Mouse (Mus musculus) CH12.LX (cell line): ENCODE measurements at regions not wholly inside any gene's neighbourhood (a gene's known extent, or its start where the extent isn't known, plus 50 kb on each side); places are given as distances from the start of the nearest gene placed in this dataset.

Experiments
- DNase-seq: peaks from one replicate; pipeline ENCODE4 v3.0.0-alpha.2; 2013; ENCODE audit errors: extremely low read depth
- H3K27ac ChIP-seq: 2 replicates; pipeline ENCODE4 v1.5.1; 2012; ENCODE audit warnings: low read depth, mild to moderate bottlenecking, control low read depth, moderate library complexity; ENCODE audit not compliant: insufficient read depth
- H3K27me3 ChIP-seq: replicated peaks from 2 replicates; pipeline ENCODE3; 2012; ENCODE audit warnings: inconsistent platforms
- H3K36me3 ChIP-seq, 2 experiments: replicated peaks in 1 of 2; 2 replicates each; pipeline versions ENCODE3 to v1.6.1; 2012; ENCODE audit warnings: inconsistent platforms in 1 of 2, low read length in 1 of 2, mild to moderate bottlenecking in 1 of 2, mixed read lengths in 1 of 2, moderate library complexity in 1 of 2; ENCODE audit not compliant: control insufficient read depth in 1 of 2, insufficient read depth in 1 of 2
- H3K4me1 ChIP-seq, 2 experiments: 2 replicates each; pipeline ENCODE4 v1.6.1; 2012; ENCODE audit warnings: inconsistent platforms in 1 of 2, moderate library complexity in 1 of 2; ENCODE audit not compliant: insufficient read depth in 2 of 2, control insufficient read depth in 1 of 2
- H3K4me2 ChIP-seq: 2 replicates; pipeline ENCODE4 v1.6.1; 2012; ENCODE audit warnings: low read depth, mild to moderate bottlenecking, control low read depth; ENCODE audit not compliant: poor library complexity, insufficient read depth, severe bottlenecking
- H3K4me3 ChIP-seq, 3 experiments: fragments of 150-350 bp in 1 of 3; sonication (generic) in 1 of 3; replicated peaks in 1 of 3; 2 replicates each; pipeline versions ENCODE3 to v1.5.1; 2011 to 2012; ENCODE audit warnings: low read depth in 2 of 3, low read length in 2 of 3, mild to moderate bottlenecking in 2 of 3, moderate library complexity in 2 of 3, control low read depth in 1 of 3, improper control_type of control experiment in 1 of 3, inconsistent platforms in 1 of 3, mixed read lengths in 1 of 3; ENCODE audit not compliant: poor library complexity in 1 of 3
- H3K79me2 ChIP-seq: replicated peaks from 2 replicates; pipeline ENCODE4 v1.6.1; 2012; ENCODE audit warnings: mild to moderate bottlenecking, moderate library complexity; ENCODE audit not compliant: control insufficient read depth, poor library complexity, insufficient read depth, severe bottlenecking; ENCODE audit errors: extremely low read depth
- H3K9ac ChIP-seq: 2 replicates; pipeline ENCODE4 v1.6.1; 2012; ENCODE audit warnings: low read depth, mild to moderate bottlenecking, control low read depth, moderate library complexity; ENCODE audit not compliant: insufficient read depth
- H3K9me3 ChIP-seq: replicated peaks from 2 replicates; pipeline ENCODE3; 2012; ENCODE audit warnings: low read length, inconsistent platforms, mixed read lengths
- E2F4 ChIP-seq: IDR thresholded peaks from 2 replicates; pipeline ENCODE4 v1.6.1; 2011; ENCODE audit warnings: low read depth, low read length, improper control_type of control experiment; ENCODE audit not compliant: insufficient replicate concordance
- ELF1 ChIP-seq: IDR thresholded peaks from 2 replicates; pipeline ENCODE4 v1.6.1; 2014; ENCODE audit warnings: low read depth, mild to moderate bottlenecking, inconsistent platforms, low read length, improper control_type of control experiment
- ETS1 ChIP-seq: conservative IDR thresholded peaks from 2 replicates; pipeline ENCODE4 v1.6.1; 2012; ENCODE audit warnings: low read depth, mild to moderate bottlenecking, inconsistent platforms, low read length, improper control_type of control experiment, moderate library complexity
- GABPA ChIP-seq: IDR thresholded peaks from 2 replicates; pipeline ENCODE4 v1.6.1; 2012; ENCODE audit warnings: low read depth, low read length, improper control_type of control experiment, inconsistent platforms; ENCODE audit not compliant: insufficient replicate concordance
- JUN ChIP-seq: IDR thresholded peaks from 2 replicates; pipeline ENCODE4 v1.6.1; 2011; ENCODE audit warnings: low read depth, mild to moderate bottlenecking, low read length, improper control_type of control experiment, moderate library complexity; ENCODE audit not compliant: insufficient read depth
- MXI1 ChIP-seq: IDR thresholded peaks from 2 replicates; pipeline ENCODE4 v1.6.1; 2011; ENCODE audit warnings: mild to moderate bottlenecking, low read depth, low read length, improper control_type of control experiment
- MYC ChIP-seq: IDR thresholded peaks from 2 replicates; pipeline ENCODE4 v1.6.1; 2011; ENCODE audit warnings: low read depth, mild to moderate bottlenecking, improper control_type of control experiment, low read length
- NELFE ChIP-seq: IDR thresholded peaks from 2 replicates; pipeline ENCODE4 v1.6.1; 2011; ENCODE audit warnings: low read depth, low read length, improper control_type of control experiment
- NRF1 ChIP-seq: IDR thresholded peaks from 2 replicates; pipeline ENCODE4 v1.6.1; 2014; ENCODE audit warnings: low read depth, mild to moderate bottlenecking, inconsistent platforms, low read length, improper control_type of control experiment, moderate library complexity
- SIN3A ChIP-seq: IDR thresholded peaks from 2 replicates; pipeline ENCODE4 v1.6.1; 2012; ENCODE audit warnings: low read length, improper control_type of control experiment, inconsistent platforms
- TBP ChIP-seq: conservative IDR thresholded peaks from 2 replicates; pipeline ENCODE4 v1.6.1; 2011; ENCODE audit warnings: low read depth, low read length, improper control_type of control experiment
- ZC3H11A ChIP-seq: IDR thresholded peaks from 2 replicates; pipeline ENCODE4 v1.6.1; 2012; ENCODE audit warnings: low read depth, mild to moderate bottlenecking, inconsistent platforms, low read length, improper control_type of control experiment
- ZKSCAN1 ChIP-seq: IDR thresholded peaks from 2 replicates; pipeline ENCODE4 v1.6.1; 2012; ENCODE audit warnings: low read depth, inconsistent platforms, low read length, improper control_type of control experiment, borderline replicate concordance
- ZMIZ1 ChIP-seq: IDR thresholded peaks from 2 replicates; pipeline ENCODE4 v1.6.1; 2012; ENCODE audit warnings: low read depth, mild to moderate bottlenecking, inconsistent platforms, low read length, improper control_type of control experiment
- ZNF384 ChIP-seq: IDR thresholded peaks from 2 replicates; pipeline ENCODE4 v1.6.1; 2012; ENCODE audit warnings: low read depth, low read length, improper control_type of control experiment, inconsistent platforms
- dilution Hi-C: fragments of 300-500 bp; cut with MboI; formaldehyde crosslinking; loops from 2 replicates; pipeline ENCODE4 v1.14.3; 2020; ENCODE audit warnings: low sequenced_read_pairs; ENCODE audit not compliant: extremely low pct_unique_long_range_greater_than_20kb, extremely low pct_ligation_motif_present
- in situ Hi-C: fragments of 300-500 bp; cut with MboI; formaldehyde crosslinking; loops from 3 replicates; pipeline ENCODE4 v1.14.3; 2019; ENCODE audit warnings: low sequenced_read_pairs, low pct_ligation_motif_present, low pct_unique_long_range_greater_than_20kb, mixed read lengths

GRCm38 (mm10) chr9:42182400-42182799 is 58.3 kb upstream of the Sorl1 start:
- no peaks in the 10 kb centered on the region for H3K79me2 ChIP-seq
- peak; percentile 9 for DNase-seq
- H3K36me3 ChIP-seq, result no peaks in the 10 kb centered on the region
- no peak overlapping the region for H3K27ac ChIP-seq
- dilution Hi-C loops, result no loop called here
- H3K27me3 ChIP-seq, result no peaks in the 10 kb centered on the region
- no peak overlapping the region for H3K4me3 ChIP-seq
- H3K4me1 ChIP-seq, result peaks cover 0 to 7% of the 10 kb centered on the region in 2 experiments; a peak in 2 of 4 replicates
- no peak overlapping the region for H3K4me2 ChIP-seq
- H3K9me3 ChIP-seq, result peaks cover 9% of the 10 kb centered on the region
- TF ChIP-seq ELF1 (no peak), GABPA (no peak), ETS1 (no peak), MXI1 (no peak), SIN3A (no peak)
- in situ Hi-C loops, result no loop called here
- H3K9ac ChIP-seq, result no peak overlapping the region

DNA sequence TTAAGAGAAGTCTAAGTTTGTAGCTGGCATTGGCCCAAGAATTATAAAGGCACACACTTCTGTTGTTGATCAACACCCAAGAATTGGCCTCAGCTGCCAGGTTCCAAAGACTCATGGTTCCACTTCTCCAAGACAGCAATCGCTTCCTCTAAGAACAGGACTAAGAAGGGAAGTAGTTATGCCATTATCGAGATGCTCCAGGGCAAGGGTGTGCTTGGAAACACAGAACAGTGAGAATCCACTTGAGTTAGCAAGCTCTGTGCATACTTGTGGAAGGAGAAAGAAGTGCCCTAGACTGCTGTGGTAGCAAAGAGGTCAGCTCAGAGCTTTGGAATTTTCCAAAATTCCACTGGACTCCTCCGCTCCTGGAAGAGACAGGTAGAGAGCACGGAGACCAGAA is 56.1 kb upstream of the Sorl1 start:
- Histone ChIP-seq H3K9ac (no peak overlapping the region), H3K4me1 (peaks cover 0 to 7% of the 10 kb centered on the region in 2 experiments; a peak in 2 of 4 replicates), H3K4me2 (no peak overlapping the region), H3K4me3 (no peak overlapping the region), H3K9me3 (peaks cover 9% of the 10 kb centered on the region), H3K27ac (no peak overlapping the region), H3K79me2 (no peaks in the 10 kb centered on the region), H3K36me3 (no peaks in the 10 kb centered on the region), H3K27me3 (no peaks in the 10 kb centered on the region)
- dilution Hi-C loops (no loop called here), in situ Hi-C loops (no loop called here)
- TF ChIP-seq E2F4 (no peak), TBP (no peak), ZKSCAN1 (no peak), ZMIZ1 (no peak), ZNF384 (no peak), MYC (no peak), ZC3H11A (no peak), NRF1 (no peak)
- DNase-seq, result no peak

DNA sequence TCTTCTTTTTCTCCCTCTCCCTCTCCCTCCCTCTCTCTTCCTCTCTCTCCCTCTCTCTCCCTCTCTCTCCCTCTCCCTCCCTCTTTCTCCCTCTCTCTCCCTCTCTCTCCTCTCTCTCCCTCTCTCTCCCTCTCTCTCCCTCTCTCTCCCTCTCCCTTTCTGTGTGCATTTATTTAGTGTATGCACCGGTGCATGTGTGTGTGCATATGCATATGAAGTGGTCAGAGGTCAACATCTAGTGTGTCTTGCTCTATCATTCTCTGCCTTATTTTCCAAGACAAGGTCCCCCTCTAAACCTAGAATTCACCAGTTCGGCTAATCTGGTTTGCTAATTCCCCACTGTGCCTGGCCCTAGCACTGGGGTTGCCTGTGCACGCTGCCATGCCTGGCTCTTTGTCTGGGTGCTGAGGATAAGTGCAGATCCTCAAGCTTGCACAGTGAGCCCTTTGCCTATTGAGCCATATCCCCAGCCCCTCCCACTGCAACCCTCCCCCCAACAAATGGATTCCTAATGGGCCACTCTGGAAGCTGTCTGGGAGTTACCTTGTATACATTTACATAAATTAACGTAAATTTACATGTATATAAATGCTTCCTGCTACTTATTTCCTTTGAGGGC is 54.8 kb upstream of the Sorl1 start:
- TF ChIP-seq JUN (no peak), NELFE (no peak)
- dilution Hi-C loops, result no loop called here
- no peaks in the 10 kb centered on the region for H3K27me3 ChIP-seq

More for the DNA sequence above, 54.8 kb upstream of the Sorl1 start:
- no peaks in the 10 kb centered on the region for H3K36me3 ChIP-seq
- H3K4me2 ChIP-seq, result no peak overlapping the region
- H3K4me1 ChIP-seq, result peaks cover 0 to 7% of the 10 kb centered on the region in 2 experiments; a peak in 2 of 4 replicates
- no peak overlapping the region for H3K4me3 ChIP-seq
- H3K9me3 ChIP-seq, result peaks cover 9% of the 10 kb centered on the region
- no peak for DNase-seq
- in situ Hi-C loops, result no loop called here
- H3K27ac ChIP-seq, result no peak overlapping the region
- no peaks in the 10 kb centered on the region for H3K79me2 ChIP-seq
- H3K9ac ChIP-seq, result no peak overlapping the region
